Mouse (Mus musculus) G1E (cell line): ENCODE measurements around the gene Rpap3. TPM values are rescaled to one million over a fixed set of nuclear protein-coding genes. Genes with fewer than 3 reads are reported as not detected.

Experiments
- ATAC-seq: 2 replicates; pipeline ENCODE4 v1.8.0; 2016; ENCODE audit warnings: mild to moderate bottlenecking; ENCODE audit not compliant: insufficient number of reproducible peaks, poor library complexity, low FRiP score, severe bottlenecking; ENCODE audit errors: extremely low read depth
- DNase-seq: peaks from one replicate; pipeline ENCODE4 v3.0.0; 2012; ENCODE audit warnings: low spot score
- H3K27me3 ChIP-seq: 2 replicates; pipeline ENCODE4 v1.6.1; 2012; ENCODE audit warnings: mild to moderate bottlenecking, low read length, inconsistent platforms; ENCODE audit not compliant: insufficient read depth
- H3K36me3 ChIP-seq: replicated peaks from 2 replicates; pipeline ENCODE3; 2012; ENCODE audit warnings: mild to moderate bottlenecking, inconsistent platforms
- H3K4me1 ChIP-seq: 2 replicates; pipeline ENCODE4 v1.6.1; 2012; ENCODE audit warnings: low read depth, low read length, inconsistent platforms, mixed read lengths; ENCODE audit not compliant: insufficient read depth
- H3K4me3 ChIP-seq: 2 replicates; pipeline ENCODE4 v1.5.1; 2012; ENCODE audit warnings: low read depth, mild to moderate bottlenecking, inconsistent platforms, low read length, moderate library complexity, mixed read lengths
- H3K9me3 ChIP-seq: replicated peaks from 2 replicates; pipeline ENCODE4 v1.6.1; 2012; ENCODE audit warnings: inconsistent platforms
- CTCF ChIP-seq: IDR thresholded peaks from 2 replicates; pipeline ENCODE4 v1.5.1; 2012; ENCODE audit warnings: low read depth, low read length, inconsistent platforms, mixed read lengths
- GATA1 ChIP-seq: IDR thresholded peaks from 2 replicates; pipeline ENCODE4 v1.6.1; 2012; ENCODE audit warnings: borderline replicate concordance, low read length, inconsistent platforms, mixed read lengths
- GATA2 ChIP-seq: IDR thresholded peaks from 2 replicates; pipeline ENCODE4 v1.6.1; 2012; ENCODE audit warnings: low read depth, low read length, inconsistent platforms, borderline replicate concordance
- POLR2AphosphoS5 ChIP-seq: IDR thresholded peaks from 2 replicates; pipeline ENCODE4 v1.6.1; 2012; ENCODE audit warnings: low read depth, low read length, inconsistent platforms; ENCODE audit not compliant: insufficient replicate concordance
- TAL1 ChIP-seq: conservative IDR thresholded peaks from 2 replicates; pipeline ENCODE4 v1.6.1; 2012; ENCODE audit warnings: low read depth, low read length, inconsistent platforms, mixed read lengths
- polyA plus RNA-seq: library from polyadenylated mRNA; stranded (reverse); fragments of >175 nt; gene quantifications from 2 replicates; pipeline ENCODE4 v1.2.3, GENCODE M21; 2012
- total RNA-seq, 2 experiments: library from RNA; stranded (forward) in 1 of 2; stranded (reverse) in 1 of 2; fragments of 200-1000 nt in 1 of 2; fragments of >200 nt in 1 of 2; fragmentation: Nextera tagmentation in 1 of 2; gene quantifications; 2 replicates each; pipeline ENCODE4 v1.2.3; 2014 to 2017

Gene Rpap3
- total and polyA plus RNA-seq, 3 experiments: 19.8 to 37.8 (median 21.6) TPM

GRCm38 (mm10) chr15:97657856-97658754, 47.5 kb downstream of the Rpap3 start:
- H3K9me3 ChIP-seq: no peaks in the 10 kb centered on the region
- H3K4me3 ChIP-seq: no peak overlapping the region
- no peaks in the 10 kb centered on the region for H3K36me3 ChIP-seq
- TF ChIP-seq CTCF (no peak), GATA1 (no peak), GATA2 (no peak), POLR2AphosphoS5 (no peak)
- peaks cover 2% of the 10 kb centered on the region; the same call in 1 of the 2 replicates for H3K27me3 ChIP-seq
- H3K4me1 ChIP-seq: no peaks in the 10 kb centered on the region
- DNase-seq: no peak
- no peak for ATAC-seq

- TF ChIP-seq TAL1 (no peak), POLR2AphosphoS5 (no peak), CTCF (no peak), GATA1 (no peak), GATA2 (no peak)
- H3K4me1 ChIP-seq: no peaks in the 10 kb centered on the region
- ATAC-seq: no peak
Measured at GRCm38 (mm10) chr15:97657420-97657819, 48.2 kb downstream of the Rpap3 start.

GRCm38 (mm10) chr15:97649726-97650125, 55.9 kb downstream of the Rpap3 start:
- Histone ChIP-seq H3K27me3 (no peaks in the 10 kb centered on the region), H3K4me1 (no peaks in the 10 kb centered on the region), H3K36me3 (no peaks in the 10 kb centered on the region), H3K9me3 (no peaks in the 10 kb centered on the region), H3K4me3 (no peak overlapping the region)
- no peak for TF ChIP-seq POLR2AphosphoS5
- TF ChIP-seq CTCF: no peak
- no peak for TF ChIP-seq GATA2
- no peak for TF ChIP-seq TAL1
- no peak for TF ChIP-seq GATA1
- DNase-seq (no peak), ATAC-seq (no peak)

More at GRCm38 (mm10) chr15:97657420-97657819, 48.2 kb downstream of the Rpap3 start:
- DNase-seq: no peak
- Histone ChIP-seq H3K4me3 (no peak overlapping the region), H3K36me3 (no peaks in the 10 kb centered on the region), H3K9me3 (no peaks in the 10 kb centered on the region), H3K27me3 (peaks cover 2% of the 10 kb centered on the region; the same call in 1 of the 2 replicates)

GRCm38 (mm10) chr15:97648176-97648575, 57.4 kb downstream of the Rpap3 start:
- Histone ChIP-seq H3K27me3 (no peaks in the 10 kb centered on the region), H3K36me3 (no peaks in the 10 kb centered on the region), H3K4me1 (no peaks in the 10 kb centered on the region), H3K4me3 (no peak overlapping the region), H3K9me3 (peaks cover under 1% of the 10 kb centered on the region; the same call in 1 of the 2 replicates)
- DNase-seq: no peak
- TF ChIP-seq CTCF (no peak), GATA1 (no peak), GATA2 (no peak), TAL1 (no peak), POLR2AphosphoS5 (no peak)
- no peak for ATAC-seq

GRCm38 (mm10) chr15:97646426-97646825, 59.2 kb downstream of the Rpap3 start:
- no peak for DNase-seq
- H3K27me3 ChIP-seq: no peaks in the 10 kb centered on the region
- ATAC-seq: no peak
- peaks cover 8% of the 10 kb centered on the region; the same call in 1 of the 2 replicates for H3K9me3 ChIP-seq
- H3K4me1 ChIP-seq: no peaks in the 10 kb centered on the region
- TF ChIP-seq POLR2AphosphoS5 (no peak), CTCF (no peak), GATA2 (no peak), GATA1 (no peak), TAL1 (no peak)
- no peaks in the 10 kb centered on the region for H3K36me3 ChIP-seq
- no peak overlapping the region for H3K4me3 ChIP-seq

- DNase-seq (no peak), ATAC-seq (no peak)
- TF ChIP-seq CTCF (no peak), GATA1 (no peak)
- Histone ChIP-seq H3K4me3 (no peak overlapping the region), H3K9me3 (peaks cover 14% of the 10 kb centered on the region), H3K36me3 (no peaks in the 10 kb centered on the region), H3K4me1 (no peaks in the 10 kb centered on the region), H3K27me3 (no peaks in the 10 kb centered on the region)
Measured at GRCm38 (mm10) chr15:97643986-97644385, 61.6 kb downstream of the Rpap3 start.

Other genes with a start within 250 kb of the Rpap3 start
- not detected in 2 replicates for gene Endou, start 25.5 kb upstream of the Rpap3 start, total RNA-seq (2014; fragmentation: Nextera tagmentation)
- 0.05 and 0.17 TPM in 2 replicates for gene Endou, start 25.5 kb upstream of the Rpap3 start, total RNA-seq (2017)
- not detected in 2 replicates for gene Endou, start 25.5 kb upstream of the Rpap3 start, polyA plus RNA-seq
- gene Rapgef3, start 62.1 kb upstream of the Rpap3 start, total RNA-seq (2014; fragmentation: Nextera tagmentation): not detected in 2 replicates
- under 0.01 and 0.05 TPM in 2 replicates for gene Rapgef3, start 62.1 kb upstream of the Rpap3 start, total RNA-seq (2017)
- 0.23 and 0.25 TPM in 2 replicates for gene Rapgef3, start 62.1 kb upstream of the Rpap3 start, polyA plus RNA-seq
- gene Slc48a1, start 72.7 kb upstream of the Rpap3 start, total RNA-seq (2014; fragmentation: Nextera tagmentation): 210 and 256 TPM in 2 replicates
- 108 and 116 TPM in 2 replicates for gene Slc48a1, start 72.7 kb upstream of the Rpap3 start, total RNA-seq (2017)
- gene Slc48a1, start 72.7 kb upstream of the Rpap3 start, polyA plus RNA-seq: 113 and 125 TPM in 2 replicates
- 20.4 and 21.1 TPM in 2 replicates for gene Hdac7, start 138.7 kb upstream of the Rpap3 start, total RNA-seq (2014; fragmentation: Nextera tagmentation)
- gene Hdac7, start 138.7 kb upstream of the Rpap3 start, total RNA-seq (2017): 3.0 and 3.9 TPM in 2 replicates
- 117 and 164 TPM in 2 replicates for gene Hdac7, start 138.7 kb upstream of the Rpap3 start, polyA plus RNA-seq
- 0.45 and 1.1 TPM in 2 replicates for gene Vdr, start 204.8 kb upstream of the Rpap3 start, total RNA-seq (2014; fragmentation: Nextera tagmentation)
- 0.23 and 0.33 TPM in 2 replicates for gene Vdr, start 204.8 kb upstream of the Rpap3 start, total RNA-seq (2017)
- gene Vdr, start 204.8 kb upstream of the Rpap3 start, polyA plus RNA-seq: 0.09 and 0.11 TPM in 2 replicates